Mouse (Mus musculus) ES-E14 (cell line): ENCODE data around the gene Bcorl1. TPM values are rescaled to one million over a fixed set of nuclear protein-coding genes. Genes with fewer than 3 reads are reported as not detected.

ENCODE experiments used
- DNase-seq: peaks from one replicate; pipeline ENCODE4 v3.0.0-alpha.2; 2013; ENCODE audit warnings: low read depth, low spot score
- H3K27ac ChIP-seq: 2 replicates; pipeline ENCODE4 v1.5.1; 2012; ENCODE audit warnings: low read depth, mild to moderate bottlenecking, low read length, moderate library complexity, mixed read lengths; ENCODE audit not compliant: poor library complexity, insufficient read depth, severe bottlenecking
- H3K36me3 ChIP-seq: 2 replicates; pipeline ENCODE4 v1.6.1; 2012; ENCODE audit warnings: mild to moderate bottlenecking, low read length, moderate library complexity, mixed read lengths; ENCODE audit not compliant: control insufficient read depth, poor library complexity, insufficient read depth, severe bottlenecking
- H3K4me1 ChIP-seq, 2 experiments: fragments of 150-350 bp in 1 of 2; sonication (generic) in 1 of 2; 2 replicates each; pipeline ENCODE4 v1.6.1; 2012; ENCODE audit warnings: low read length in 2 of 2, mild to moderate bottlenecking in 1 of 2, mixed read lengths in 1 of 2; ENCODE audit not compliant: control insufficient read depth in 2 of 2, insufficient read depth in 2 of 2, poor library complexity in 1 of 2
- H3K4me3 ChIP-seq, 2 experiments: fragments of 150-350 bp in 1 of 2; sonication (generic) in 1 of 2; 2 replicates each; pipeline ENCODE4 v1.5.1; 2012; ENCODE audit warnings: low read length in 2 of 2, low read depth in 1 of 2, mild to moderate bottlenecking in 1 of 2, mixed read lengths in 1 of 2; ENCODE audit not compliant: insufficient read depth in 1 of 2, poor library complexity in 1 of 2, severe bottlenecking in 1 of 2
- H3K9ac ChIP-seq: 2 replicates; pipeline ENCODE4 v1.6.1; 2012; ENCODE audit warnings: low read depth, mild to moderate bottlenecking, low read length, mixed read lengths; ENCODE audit not compliant: poor library complexity, insufficient read depth, severe bottlenecking
- H3K9me3 ChIP-seq: fragments of 150-350 bp; sonication (generic); 2 replicates; pipeline ENCODE4 v1.6.1; 2012; ENCODE audit warnings: low read depth, mild to moderate bottlenecking, low read length; ENCODE audit not compliant: control insufficient read depth, insufficient read depth
- CHD2 ChIP-seq: IDR thresholded peaks from 2 replicates; pipeline ENCODE4 v1.6.1; 2014; ENCODE audit warnings: mild to moderate bottlenecking, low read depth, low read length, inconsistent platforms
- HCFC1 ChIP-seq: IDR thresholded peaks from 2 replicates; pipeline ENCODE4 v1.6.1; 2012; ENCODE audit warnings: low read length, inconsistent platforms, borderline replicate concordance; ENCODE audit not compliant: insufficient read depth
- MAFK ChIP-seq: IDR thresholded peaks from 2 replicates; pipeline ENCODE4 v1.6.1; 2014; ENCODE audit warnings: mild to moderate bottlenecking, low read depth, low read length, inconsistent platforms; ENCODE audit not compliant: insufficient read depth
- ZC3H11A ChIP-seq: IDR thresholded peaks from 2 replicates; pipeline ENCODE4 v1.6.1; 2012; ENCODE audit warnings: low read depth, mild to moderate bottlenecking, inconsistent platforms, low read length, borderline replicate concordance
- ZNF384 ChIP-seq: IDR thresholded peaks from 2 replicates; pipeline ENCODE4 v1.6.1; 2012; ENCODE audit warnings: low read depth, low read length, inconsistent platforms
- in situ Hi-C, 2 experiments: fragments of 600-800 bp; cut with MboI; formaldehyde crosslinking; loops; one replicate each; pipeline ENCODE4 v1.15.1; 2025; ENCODE audit warnings: low sequenced_read_pairs in 2 of 2, inconsistent platforms in 1 of 2; ENCODE audit not compliant: unreplicated experiment in 2 of 2
- total RNA-seq: library from RNA; depleted of rRNA; stranded (reverse); fragments of 300-350 nt; gene quantifications from 2 replicates; pipeline ENCODE4 v1.2.3, GENCODE M21; 2012

The Bcorl1 gene
- total RNA-seq, 1 experiment = 2.7 TPM

GRCm38 (mm10) chrX:48428241-48428640, 87.1 kb downstream of the Bcorl1 start:
- no peak for TF ChIP-seq HCFC1
- TF ChIP-seq MAFK = no peak
- TF ChIP-seq ZC3H11A = no peak
- TF ChIP-seq CHD2 = no peak
- peak; percentile 65 for TF ChIP-seq ZNF384
- Histone ChIP-seq H3K4me3 (no peak overlapping the region), H3K9me3 (no peaks in the 10 kb centered on the region), H3K4me1 (peaks cover 0 to 11% of the 10 kb centered on the region in 2 experiments; a peak in 2 of 4 replicates), H3K27ac (peak overlapping the region; percentile 47; the same call in 1 of the 2 replicates), H3K36me3 (no peaks in the 10 kb centered on the region), H3K9ac (no peak overlapping the region)
- in situ Hi-C loops = no loop called here
- DNase-seq = no peak

DNA sequence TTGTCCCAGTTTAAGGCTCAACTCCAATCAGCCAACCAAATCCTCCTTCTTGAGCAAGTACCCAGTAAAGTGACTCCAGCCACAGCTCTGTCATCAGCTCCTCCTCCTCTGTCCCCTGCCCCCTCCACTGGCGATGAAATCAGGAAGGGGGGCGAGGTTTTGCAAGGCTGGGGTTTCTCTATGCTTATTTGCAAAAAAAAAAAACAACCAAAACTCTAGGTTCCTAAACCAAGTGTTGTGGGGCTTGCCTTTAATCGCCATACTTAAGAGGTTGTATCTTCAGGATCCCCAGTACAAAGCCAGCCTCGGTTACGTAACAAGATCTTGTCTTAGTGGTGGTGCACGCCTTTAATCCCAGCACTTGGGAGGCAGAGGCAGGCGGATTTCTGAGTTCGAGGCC, 87.5 kb downstream of the Bcorl1 start:
- no peak overlapping the region for H3K4me3 ChIP-seq
- H3K4me1 ChIP-seq = peaks cover 0 to 11% of the 10 kb centered on the region in 2 experiments; a peak in 2 of 4 replicates
- TF ChIP-seq MAFK = no peak
- no peak for TF ChIP-seq ZC3H11A
- no peak for TF ChIP-seq HCFC1
- TF ChIP-seq ZNF384 = no peak
- no peak for TF ChIP-seq CHD2
- H3K9me3 ChIP-seq = no peaks in the 10 kb centered on the region
- DNase-seq = no peak
- H3K27ac ChIP-seq = no peak overlapping the region
- no peaks in the 10 kb centered on the region for H3K36me3 ChIP-seq
- in situ Hi-C loops = no loop called here
- no peak overlapping the region for H3K9ac ChIP-seq

DNA sequence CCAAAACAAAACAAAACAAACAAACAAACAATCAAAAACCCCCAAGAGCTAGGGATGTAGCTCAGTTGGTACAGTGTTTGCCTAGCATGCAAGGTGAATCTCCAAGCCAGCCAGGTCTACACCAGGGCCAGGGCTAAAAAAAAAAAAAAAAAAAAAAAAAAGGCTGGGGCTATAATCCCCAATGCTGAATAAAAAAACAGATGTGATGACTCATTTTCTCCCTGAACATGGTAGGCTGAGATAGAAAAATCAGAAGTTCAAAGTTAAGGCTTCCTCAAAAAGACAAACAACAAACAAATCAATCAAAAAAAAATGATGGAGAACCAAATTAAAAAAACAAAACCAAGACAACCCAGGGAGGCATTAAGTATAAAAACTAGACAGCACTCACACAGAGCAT, 87.9 kb downstream of the Bcorl1 start:
- Histone ChIP-seq H3K4me3 (no peak overlapping the region), H3K4me1 (peaks cover 1 to 13% of the 10 kb centered on the region in 2 experiments; a peak in 2 of 4 replicates), H3K9me3 (no peaks in the 10 kb centered on the region), H3K9ac (no peak overlapping the region), H3K36me3 (no peaks in the 10 kb centered on the region), H3K27ac (no peak overlapping the region)
- TF ChIP-seq ZNF384 = 0 out of 2 replicates have a peak, but pooled peaks have one; percentile 20
- no peak for TF ChIP-seq HCFC1
- TF ChIP-seq MAFK = no peak
- TF ChIP-seq CHD2 = no peak
- no peak for TF ChIP-seq ZC3H11A
- DNase-seq = no peak
- in situ Hi-C loops = no loop called here

- Histone ChIP-seq H3K4me3 (no peak overlapping the region), H3K9me3 (no peaks in the 10 kb centered on the region), H3K4me1 (peaks cover 1 to 9% of the 10 kb centered on the region in 2 experiments; a peak in 2 of 4 replicates), H3K27ac (no peak overlapping the region; the same call in 1 of the 2 replicates), H3K36me3 (no peaks in the 10 kb centered on the region), H3K9ac (no peak overlapping the region)
- no peak for DNase-seq
- in situ Hi-C loops = no loop called here
- TF ChIP-seq HCFC1 = no peak
- no peak for TF ChIP-seq ZC3H11A
- TF ChIP-seq MAFK = no peak
- TF ChIP-seq CHD2 = no peak
- no peak for TF ChIP-seq ZNF384
Measured at GRCm38 (mm10) chrX:48429538-48429937, 88.4 kb downstream of the Bcorl1 start.
